Mouse (Mus musculus) skeletal muscle tissue, postnatal 0 days (tissue): Measurements from ENCODE around the gene Cnksr1. TPM values are rescaled to one million over a fixed set of nuclear protein-coding genes. Genes with fewer than 3 reads are reported as not detected.

Experiments used
- polyA plus RNA-seq: library from polyadenylated mRNA; unstranded; fragments of >200 nt; fragmentation: Nextera tagmentation; extraction: Ambion mirVana; gene quantifications from 2 replicates; pipeline ENCODE4 v1.2.1, GENCODE M21; 2015

The Cnksr1 gene
- polyA plus RNA-seq, result 2.6 and 5.2 TPM in 2 replicates

DNA sequence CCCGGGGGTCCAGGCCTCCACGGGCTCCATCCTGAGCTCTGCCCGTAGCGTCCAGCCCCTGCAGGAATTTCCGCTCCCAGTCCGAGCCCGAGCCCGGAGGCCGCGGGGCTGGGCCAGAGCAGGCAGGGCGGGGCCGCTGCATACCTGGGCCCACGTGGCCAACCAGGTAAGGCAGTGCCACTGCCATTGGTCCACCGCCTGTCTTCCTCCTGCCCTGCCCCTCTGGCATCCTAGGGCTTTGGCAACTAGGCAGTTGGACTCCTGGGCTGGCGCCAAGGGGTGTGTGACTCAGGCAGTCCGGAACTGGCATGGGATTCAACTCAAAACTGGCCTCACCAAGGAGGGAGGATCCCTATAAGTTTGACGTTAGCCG, at the start of gene Cnksr1:
Cnksr1 (minus strand) TSS at position 121 of the 373 bp plus-strand sequence.

GRCm38 (mm10) chr4:134287575-134288025, 49.4 kb upstream of the Cnksr1 start, which contains the start of gene Pdik1l:
Pdik1l (minus strand) TSS chr4:134287895.

DNA sequence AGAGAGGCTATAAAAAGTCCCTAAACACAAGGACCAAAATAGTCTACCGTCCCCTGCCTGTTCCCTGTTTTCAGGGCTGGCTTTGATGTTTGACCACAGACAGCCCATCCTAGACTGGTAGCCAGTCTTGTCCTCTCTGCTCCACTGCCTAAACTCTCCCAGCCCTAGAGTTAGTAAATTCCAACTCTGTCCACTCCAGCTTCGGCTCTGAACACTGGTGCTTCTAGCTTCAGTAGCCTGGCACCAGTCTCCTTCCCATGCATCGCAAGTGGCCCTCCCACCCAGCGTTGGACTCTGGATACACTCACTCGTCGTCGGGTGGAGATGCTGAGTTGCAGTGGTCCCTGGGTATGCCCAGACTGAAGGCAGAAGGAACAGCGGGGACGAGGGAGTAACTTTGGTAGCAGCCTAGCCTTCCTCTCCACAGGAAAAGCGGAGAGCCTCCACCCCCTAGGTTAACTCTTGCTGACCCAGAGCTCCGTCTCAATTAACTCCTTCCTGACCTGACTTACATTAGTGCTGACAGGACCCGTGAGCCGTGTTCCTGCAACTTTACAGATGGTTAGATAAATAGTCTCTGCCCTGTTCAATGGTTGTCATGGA, 15.6 kb upstream of the Cnksr1 start, which contains the start of gene Grrp1:
Grrp1 (minus strand) TSS at position 385 of the 603 bp plus-strand sequence.

DNA sequence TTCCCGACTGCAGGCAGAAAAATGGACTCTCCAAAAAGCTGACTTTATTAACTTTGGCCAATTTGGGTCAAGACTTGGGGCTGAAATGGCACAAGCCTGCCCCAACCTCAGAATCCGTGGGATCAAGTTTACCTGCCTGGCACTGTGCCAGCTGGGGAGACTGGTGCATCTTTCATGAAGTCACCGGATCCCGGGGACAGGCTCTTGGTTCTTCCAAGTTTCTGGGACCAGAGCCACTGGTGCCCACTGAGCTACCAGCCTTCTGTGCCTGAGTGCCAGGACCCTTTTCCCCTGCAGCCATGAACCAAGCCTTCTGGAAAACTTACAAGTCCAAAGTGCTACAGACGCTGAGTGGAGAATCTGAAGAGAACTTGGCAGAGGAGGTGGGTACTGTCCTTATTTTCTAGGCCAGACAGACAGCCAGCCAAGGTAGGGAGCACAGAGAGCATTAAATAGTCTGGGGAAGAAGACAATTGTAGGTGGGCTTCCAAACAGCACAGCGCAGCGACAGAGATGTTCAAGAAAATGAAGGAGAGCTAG, 8.6 kb upstream of the Cnksr1 start, which contains the start of gene Gm30191:
Gm30191 (plus strand) TSS at position 217 of the 540 bp plus-strand sequence.

GRCm38 (mm10) chr4:134245148-134245843, 7.1 kb upstream of the Cnksr1 start, which contains the start of gene Zfp593:
Zfp593 (minus strand) TSS chr4:134245592.

DNA sequence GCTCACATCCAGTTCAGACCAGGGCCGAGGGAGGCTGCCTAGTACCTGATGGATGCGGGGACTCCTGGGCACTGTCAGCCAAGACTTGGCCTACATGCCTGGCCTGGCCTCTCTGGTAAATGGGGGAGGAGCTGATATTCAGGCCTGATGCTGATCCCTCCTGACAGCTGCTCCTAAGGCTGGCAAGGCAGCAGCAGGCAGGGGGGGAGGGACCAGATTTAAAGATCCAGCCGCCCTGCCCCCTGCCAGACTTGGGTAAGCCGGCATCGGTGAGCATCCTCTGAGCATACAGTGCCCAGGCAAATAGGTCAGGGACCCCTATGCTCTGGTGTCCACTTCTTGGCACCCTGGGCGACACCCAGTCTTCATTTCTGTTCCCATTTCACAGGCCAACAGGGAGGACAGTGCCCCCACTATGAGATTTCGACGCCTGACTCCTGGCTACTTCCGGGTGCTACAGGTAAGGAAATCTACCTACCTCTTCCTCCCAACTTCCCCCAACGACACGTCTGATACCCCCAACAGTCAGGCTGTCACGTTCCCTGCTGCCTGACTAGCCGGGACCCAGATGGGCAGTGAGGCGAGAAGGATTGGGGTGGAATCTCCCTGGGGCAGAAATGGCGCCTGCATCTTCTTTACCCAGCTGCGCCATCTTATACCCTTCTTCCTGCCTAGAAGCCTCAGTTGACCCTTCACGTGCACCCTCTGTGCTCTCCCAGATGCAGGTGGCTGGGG, 5.5 kb upstream of the Cnksr1 start, which contains the start of gene E130218I03Rik:
E130218I03Rik (plus strand) TSS at position 147 of the 735 bp plus-strand sequence.

DNA sequence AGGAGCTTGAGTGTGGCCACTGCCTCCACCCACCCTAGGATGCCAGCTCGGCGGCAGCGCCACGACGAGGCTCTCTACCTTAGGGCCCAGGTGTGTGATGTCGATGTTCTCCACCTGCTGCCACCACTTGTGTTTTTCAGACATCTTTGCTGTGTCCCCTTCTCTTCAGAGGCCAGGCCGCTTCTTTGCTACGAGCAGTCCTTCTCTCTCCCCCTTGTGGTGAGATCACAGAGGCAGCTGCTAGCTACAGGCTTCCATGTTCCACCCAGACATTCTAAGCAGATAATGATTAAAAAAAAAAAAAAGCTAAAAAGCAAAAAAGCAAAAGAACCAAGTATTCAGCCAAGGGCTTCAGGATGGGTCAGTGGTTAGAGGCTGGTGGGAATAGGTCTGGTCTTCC, 11.0 kb downstream of the Cnksr1 start, which contains the start of gene Catsper4:
Catsper4 (minus strand) TSS at position 190 of the 400 bp plus-strand sequence.

GRCm38 (mm10) chr4:134202904-134203303, 35.3 kb downstream of the Cnksr1 start, which contains the start of gene Gm7534:
Gm7534 (minus strand) TSS chr4:134203004.

Other genes starting within 250 kb of the Cnksr1 start
- gene Dhdds, start 237.5 kb downstream of the Cnksr1 start, polyA plus RNA-seq, result 19.4 and 25.8 TPM in 2 replicates
- 0.49 and 0.50 TPM in 2 replicates for gene Lin28a, start 219.6 kb downstream of the Cnksr1 start, polyA plus RNA-seq
- not detected in 2 replicates for gene Zfp683, start 184.6 kb downstream of the Cnksr1 start, polyA plus RNA-seq
- gene Crybg2, start 177.6 kb downstream of the Cnksr1 start, polyA plus RNA-seq, result 0.65 TPM in 1 of 2 replicates, not detected in the other
- 8.2 and 9.0 TPM in 2 replicates for gene Cd52, start 143.3 kb downstream of the Cnksr1 start, polyA plus RNA-seq
- gene Ubxn11, start 135.8 kb downstream of the Cnksr1 start, polyA plus RNA-seq, result 1.6 and 2.8 TPM in 2 replicates
- gene Sh3bgrl3, start 109.6 kb downstream of the Cnksr1 start, polyA plus RNA-seq, result 149 and 187 TPM in 2 replicates
- gene Cep85, start 51.3 kb downstream of the Cnksr1 start, polyA plus RNA-seq, result 45.7 and 53.9 TPM in 2 replicates
- not detected in 2 replicates for gene Gm7534, start 35.4 kb downstream of the Cnksr1 start, polyA plus RNA-seq
- not detected in 2 replicates for gene Catsper4, start 11.0 kb downstream of the Cnksr1 start, polyA plus RNA-seq
- gene E130218I03Rik, start 5.3 kb upstream of the Cnksr1 start, polyA plus RNA-seq, result 0.44 TPM in 1 of 2 replicates, not detected in the other
- gene Zfp593, start 7.2 kb upstream of the Cnksr1 start, polyA plus RNA-seq, result 5.9 and 6.9 TPM in 2 replicates
- gene Gm30191, start 8.5 kb upstream of the Cnksr1 start, polyA plus RNA-seq, result not detected in 2 replicates
- 5.0 and 5.7 TPM in 2 replicates for gene Grrp1, start 15.7 kb upstream of the Cnksr1 start, polyA plus RNA-seq
- 5.7 and 5.8 TPM in 2 replicates for gene Pdik1l, start 49.5 kb upstream of the Cnksr1 start, polyA plus RNA-seq
- 53.6 and 64.2 TPM in 2 replicates for gene Trim63, start 76.7 kb upstream of the Cnksr1 start, polyA plus RNA-seq
- gene Slc30a2, start 104.8 kb upstream of the Cnksr1 start, polyA plus RNA-seq, result 0.33 and 0.44 TPM in 2 replicates
- 2.6 and 2.7 TPM in 2 replicates for gene Extl1, start 145.5 kb upstream of the Cnksr1 start, polyA plus RNA-seq
- 4.2 and 5.4 TPM in 2 replicates for gene Pafah2, start 157.9 kb upstream of the Cnksr1 start, polyA plus RNA-seq
- 236 and 280 TPM in 2 replicates for gene Stmn1, start 229.9 kb upstream of the Cnksr1 start, polyA plus RNA-seq